Mouse (Mus musculus): ENCODE results near the gene Smok3c.

- no peak for TF ChIP-seq CTCF (IDR thresholded peaks at IDR 0.05; ENCODE audit: control insufficient read depth, insufficient read depth, low read length)
- no peak for TF ChIP-seq POLR2A (IDR thresholded peaks at IDR 0.05; ENCODE audit: borderline replicate concordance, control insufficient read depth, low read depth, low read length)
Measured at GRCm38 (mm10) chr5:138073803-138074202, 20.8 kb downstream of the Smok3c start.
